Mouse (Mus musculus): Measurements from ENCODE around the gene Sorcs3.

The Sorcs3 gene

GRCm38 (mm10) chr19:48391551-48391950, 185.7 kb downstream of the Sorcs3 start:
- DNase-seq (ENCODE audit: low spot score): peak; percentile 36

- DNase-seq (ENCODE audit: low spot score): no peak
Observed at GRCm38 (mm10) chr19:48404774-48405495, 199.1 kb downstream of the Sorcs3 start.

GRCm38 (mm10) chr19:48408221-48408620, 202.4 kb downstream of the Sorcs3 start:
- DNase-seq (ENCODE audit: low spot score): no peak

- DNase-seq (ENCODE audit: low spot score): peak; percentile 51
Observed at GRCm38 (mm10) chr19:48411332-48411731, 205.5 kb downstream of the Sorcs3 start.

GRCm38 (mm10) chr19:48413836-48414235, 208.0 kb downstream of the Sorcs3 start:
- peak; percentile 74 for DNase-seq (ENCODE audit: low spot score)

- DNase-seq (ENCODE audit: low spot score): no peak
Observed at GRCm38 (mm10) chr19:48418356-48418755, 212.5 kb downstream of the Sorcs3 start.

- no peak for DNase-seq (ENCODE audit: low spot score)
Observed at GRCm38 (mm10) chr19:48429263-48429662, 223.4 kb downstream of the Sorcs3 start.

- peak; percentile 33 for DNase-seq (ENCODE audit: low spot score)
Observed at GRCm38 (mm10) chr19:48429755-48430154, 223.9 kb downstream of the Sorcs3 start.

- no peak for DNase-seq (ENCODE audit: low spot score)
Observed at GRCm38 (mm10) chr19:48430328-48430727, 224.5 kb downstream of the Sorcs3 start.

GRCm38 (mm10) chr19:48438450-48438849, 232.6 kb downstream of the Sorcs3 start:
- DNase-seq (ENCODE audit: low spot score): no peak

GRCm38 (mm10) chr19:48461141-48461540, 255.3 kb downstream of the Sorcs3 start:
- DNase-seq (ENCODE audit: low spot score): no peak

GRCm38 (mm10) chr19:48462426-48462825, 256.6 kb downstream of the Sorcs3 start:
- DNase-seq (ENCODE audit: low spot score): no peak

- no peak for DNase-seq (ENCODE audit: low spot score)
Observed at GRCm38 (mm10) chr19:48463494-48463893, 257.7 kb downstream of the Sorcs3 start.

GRCm38 (mm10) chr19:48467471-48467870, 261.6 kb downstream of the Sorcs3 start:
- no peak for DNase-seq (ENCODE audit: low spot score)

- no peak for DNase-seq (ENCODE audit: low spot score)
Observed at GRCm38 (mm10) chr19:48469791-48470410, 264.1 kb downstream of the Sorcs3 start.

- peak; percentile 40 for DNase-seq (ENCODE audit: low spot score)
Observed at GRCm38 (mm10) chr19:48471927-48472326, 266.1 kb downstream of the Sorcs3 start.

GRCm38 (mm10) chr19:48475784-48476410, 270.1 kb downstream of the Sorcs3 start:
- no peak for DNase-seq (ENCODE audit: low spot score)

GRCm38 (mm10) chr19:48478864-48479263, 273.0 kb downstream of the Sorcs3 start:
- DNase-seq (ENCODE audit: low spot score): no peak

- DNase-seq (ENCODE audit: low spot score): no peak
Observed at GRCm38 (mm10) chr19:48482946-48483345, 277.1 kb downstream of the Sorcs3 start.

- no peak for DNase-seq (ENCODE audit: low spot score)
Observed at GRCm38 (mm10) chr19:48491111-48491510, 285.3 kb downstream of the Sorcs3 start.

GRCm38 (mm10) chr19:48503896-48504620, 298.2 kb downstream of the Sorcs3 start:
- DNase-seq (ENCODE audit: low spot score): no peak

- no peak for DNase-seq (ENCODE audit: low spot score)
Observed at GRCm38 (mm10) chr19:48523803-48524202, 318.0 kb downstream of the Sorcs3 start.

Data from embryo, embryonic 10.5 days (tissue).